Mouse (Mus musculus): ENCODE data around the gene Rnf227.

Gene Rnf227

GRCm38 (mm10) chr11:69372056-69372779 lies 32.0 kb downstream of the Rnf227 start:
- peak; percentile 94 to 96 for DNase-seq

- peak; percentile 42 to 69 for DNase-seq
These were observed 32.5 kb downstream of the Rnf227 start for GRCm38 (mm10) chr11:69372780-69373170.

- DNase-seq, result no peak
These were observed 33.1 kb downstream of the Rnf227 start for GRCm38 (mm10) chr11:69373223-69373965.

DNA sequence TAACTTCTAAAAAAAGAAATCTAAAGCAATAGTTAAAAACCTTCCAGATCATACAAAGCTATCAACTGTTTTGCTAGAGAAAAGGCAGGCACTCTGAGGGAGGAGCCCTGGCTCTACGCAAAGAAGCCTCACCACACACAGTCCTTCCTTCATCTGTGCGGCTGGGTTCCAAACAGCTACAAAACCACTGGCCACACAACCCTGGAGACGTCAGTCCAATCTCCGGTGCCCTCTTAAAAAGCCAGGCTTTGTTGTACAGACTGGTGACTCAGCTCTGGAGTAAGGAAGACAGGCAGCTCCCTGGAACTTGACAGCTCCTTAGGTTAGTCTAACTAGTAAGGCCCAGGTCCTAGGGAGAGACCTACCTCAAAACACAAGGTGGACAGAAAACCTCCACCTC lies 35.4 kb downstream of the Rnf227 start:
- no peak for DNase-seq

GRCm38 (mm10) chr11:69377766-69378165 lies 37.5 kb downstream of the Rnf227 start:
- DNase-seq, result no peak

DNA sequence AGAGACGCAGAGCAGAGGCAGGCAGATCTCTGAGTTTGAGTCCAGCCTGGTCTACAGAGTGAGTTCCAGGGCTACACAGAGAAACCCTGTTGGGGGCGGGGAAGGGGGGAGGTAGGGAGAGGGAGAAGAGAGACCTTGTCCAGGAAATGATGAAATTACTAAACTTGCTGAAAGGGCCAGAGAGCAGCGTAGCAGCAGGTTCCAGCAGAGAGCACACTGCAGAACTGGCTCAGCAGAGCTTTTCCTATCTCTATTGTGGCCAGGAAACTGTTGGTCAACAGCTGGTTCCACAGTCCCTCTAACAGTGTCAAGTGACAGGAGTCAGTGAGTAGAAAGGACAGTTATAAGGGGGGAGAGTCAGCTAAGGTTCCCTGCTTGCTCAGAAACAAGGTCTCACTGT lies 39.3 kb downstream of the Rnf227 start:
- DNase-seq, result no peak

DNA sequence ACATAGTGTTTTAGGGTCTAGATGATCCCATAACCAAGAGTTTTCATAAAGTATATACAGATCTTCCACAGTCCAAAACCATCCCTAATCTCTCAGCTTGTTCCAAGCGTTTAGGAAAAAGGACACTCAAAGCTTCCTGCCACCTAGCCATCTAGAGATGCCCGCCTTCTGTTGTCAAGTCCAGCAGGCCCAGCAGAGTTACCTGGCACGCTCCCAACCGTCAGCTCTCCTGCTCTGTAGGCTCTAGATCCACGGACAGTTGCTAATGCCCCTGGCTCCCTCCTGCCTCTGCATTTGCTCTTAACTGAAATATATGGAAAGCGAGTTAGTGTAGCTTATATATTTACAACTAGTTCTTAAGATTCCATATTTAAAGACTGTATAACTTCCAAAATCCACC lies 41.1 kb downstream of the Rnf227 start:
- peak; percentile 88 to 90 for DNase-seq

DNA sequence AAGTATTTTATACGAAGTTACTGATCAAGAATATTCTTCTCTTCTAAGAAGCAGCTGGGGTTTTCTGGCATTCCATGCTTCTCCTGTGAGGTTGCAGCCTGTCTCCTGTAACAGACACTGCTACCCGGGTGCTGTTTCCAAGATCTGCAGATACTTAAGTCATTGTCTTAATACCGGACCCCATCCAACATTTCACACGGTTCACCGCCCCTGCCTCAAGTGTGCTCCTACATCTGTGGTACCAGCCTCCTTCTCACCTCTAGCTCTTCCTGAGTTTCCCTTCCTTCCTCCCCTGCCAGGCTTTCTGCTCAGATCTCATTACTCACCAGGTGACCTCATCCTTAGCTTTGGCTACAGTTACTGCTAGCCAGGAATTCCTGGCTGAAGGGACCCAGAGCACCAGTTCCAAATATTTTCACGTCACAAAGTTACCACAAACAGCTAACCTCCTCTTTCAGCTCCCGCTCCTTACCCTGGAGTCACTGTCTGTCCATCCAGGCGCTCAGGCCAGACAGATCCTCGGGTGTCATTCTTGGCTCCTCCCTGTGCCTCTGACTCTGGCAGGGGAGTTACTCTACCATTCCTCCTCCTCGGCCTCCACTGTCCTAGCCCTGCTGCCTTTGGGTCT lies 42.3 kb downstream of the Rnf227 start:
- DNase-seq, result peak; percentile 50 to 58

- DNase-seq, result no peak
These were observed 44.7 kb downstream of the Rnf227 start for GRCm38 (mm10) chr11:69384979-69385378.

DNA sequence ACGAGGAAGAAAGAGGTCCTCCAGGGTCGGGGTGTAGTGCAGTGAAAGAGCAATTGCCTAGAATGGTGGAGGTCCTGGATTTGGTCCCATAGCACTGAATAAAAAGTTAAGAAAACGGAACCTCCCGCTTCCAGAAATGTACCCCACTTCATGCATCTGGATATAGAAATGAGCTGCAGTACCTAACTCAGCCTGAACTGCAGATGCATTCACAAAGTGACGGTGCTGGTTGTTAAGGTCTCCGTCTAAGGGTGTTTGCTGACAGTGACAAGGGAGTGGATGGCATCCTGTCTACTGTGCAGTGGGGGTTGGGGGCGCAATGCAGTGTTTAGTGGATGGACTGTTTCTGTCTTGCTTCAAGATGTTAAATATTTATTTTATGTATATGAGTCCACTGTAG lies 46.5 kb downstream of the Rnf227 start:
- DNase-seq, result no peak

DNA sequence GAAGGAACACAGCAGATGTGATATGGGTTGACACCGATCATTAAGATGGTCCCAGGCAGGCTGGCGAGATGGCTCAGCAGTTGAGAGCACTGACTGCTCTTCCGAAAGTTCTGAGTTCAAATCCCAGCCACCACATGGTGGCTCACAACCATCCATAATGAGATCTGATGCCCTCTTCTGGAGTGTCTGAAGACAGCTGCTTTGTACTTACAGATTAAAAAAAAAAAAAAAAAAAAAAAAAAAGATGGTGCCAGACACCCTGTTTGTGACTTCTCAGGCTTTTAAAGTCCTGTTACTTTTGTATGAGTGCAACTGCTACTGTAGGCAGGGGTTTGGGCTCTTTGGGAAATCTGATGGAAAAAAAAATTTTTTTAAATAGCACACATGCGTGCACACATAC lies 48.4 kb downstream of the Rnf227 start:
- no peak for DNase-seq

GRCm38 (mm10) chr11:69389531-69390399 lies 49.5 kb downstream of the Rnf227 start:
- DNase-seq, result peak; percentile 83 to 85

GRCm38 (mm10) chr11:69390400-69391034 lies 50.3 kb downstream of the Rnf227 start:
- DNase-seq, result peak; percentile 90 to 93
